Mouse (Mus musculus): ENCODE results near the gene Edrf1. TPM values are rescaled to one million over a fixed set of nuclear protein-coding genes. Genes with fewer than 3 reads are reported as not detected.

Edrf1 gene
- polyA plus RNA-seq, 1 experiment from 2014 or later, result 10.7 TPM

DNA sequence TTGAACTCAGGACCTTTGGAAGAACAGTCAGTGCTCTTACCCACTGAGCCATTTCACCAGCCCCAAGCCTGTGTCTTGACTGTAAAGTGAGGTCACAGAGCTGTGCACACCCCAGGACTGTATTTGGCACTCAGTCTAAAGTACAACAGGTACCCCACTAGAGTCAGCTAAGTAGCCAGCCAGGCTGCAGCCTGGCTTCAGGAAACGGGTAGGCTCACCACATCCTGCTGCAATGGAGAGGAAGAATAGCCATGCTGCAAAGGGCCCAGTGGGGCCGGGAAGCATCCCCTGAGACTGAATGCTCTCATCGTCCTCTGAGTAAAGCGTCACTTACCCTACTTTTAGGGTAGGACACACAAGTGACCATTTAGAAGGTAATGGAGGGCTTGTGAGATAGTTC is 62.5 kb downstream of the Edrf1 start:
- no peaks in the 10 kb centered on the region for H3K27me3 ChIP-seq
- H3K4me2 ChIP-seq, result peak overlapping the region; percentile 81
- peaks cover 71% of the 10 kb centered on the region for H3K36me3 ChIP-seq
- H3K9me3 ChIP-seq (replicated peaks), result no peaks in the 10 kb centered on the region
- H3K4me3 ChIP-seq (replicated peaks), result peak overlapping the region; percentile 74
- 59% methylated on average over 4 of the region's 4 CpGs for WGBS (ENCODE audit: insufficient replicate concordance)
- peak overlapping the region; percentile 81 for H3K9ac ChIP-seq
- ATAC-seq (ENCODE audit: low read depth) (no peak), DNase-seq (no peak)
- H3K4me1 ChIP-seq (replicated peaks), result peaks cover 84% of the 10 kb centered on the region
- peak overlapping the region; percentile 100 for H3K27ac ChIP-seq

DNA sequence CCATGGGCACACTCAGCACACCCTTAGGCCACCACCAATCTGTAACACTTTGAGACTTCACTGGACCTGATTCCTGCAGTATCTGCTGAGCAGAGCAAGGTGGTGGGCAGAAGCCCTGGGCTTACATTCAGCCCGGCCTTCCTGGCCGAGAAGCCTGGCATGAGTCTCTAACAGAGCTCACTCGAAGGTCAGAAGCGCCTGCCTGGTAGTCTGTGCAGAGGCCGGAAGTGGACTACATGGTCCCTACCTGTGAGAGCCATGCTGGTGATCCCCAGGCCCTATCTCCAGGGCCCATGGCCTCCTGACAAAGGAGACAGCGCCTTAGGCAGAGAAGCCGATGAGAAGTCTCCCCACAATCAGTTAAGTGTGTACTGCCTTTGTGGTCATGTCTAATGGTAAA is 64.0 kb downstream of the Edrf1 start:
- 44% methylated on average over 7 of the region's 7 CpGs for WGBS (ENCODE audit: insufficient replicate concordance)
- H3K27ac ChIP-seq, result peak overlapping the region; percentile 100

DNA sequence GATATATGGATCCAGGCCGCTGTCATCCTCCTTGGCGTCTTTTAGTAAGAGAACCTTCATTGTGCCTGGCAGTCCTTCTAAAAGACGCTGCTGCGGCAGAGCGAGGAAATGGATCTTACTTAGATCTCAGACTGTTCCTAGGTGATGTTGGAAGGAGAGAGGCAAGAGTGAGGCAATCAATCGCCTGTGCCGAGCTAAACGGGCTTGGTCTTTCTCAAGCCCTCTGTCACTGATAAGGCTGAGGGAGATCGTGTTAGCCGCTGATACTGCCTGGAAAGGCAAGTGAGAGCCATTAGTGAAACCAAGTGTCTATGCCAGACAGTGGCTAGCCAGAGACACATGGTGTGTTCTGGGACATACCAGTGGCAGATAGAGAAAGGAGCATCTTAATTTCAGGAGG is 65.0 kb downstream of the Edrf1 start:
- H3K9ac ChIP-seq, result peak overlapping the region; percentile 81
- peaks cover 79% of the 10 kb centered on the region for H3K4me1 ChIP-seq (replicated peaks)

More for the DNA sequence above, 64.0 kb downstream of the Edrf1 start:
- no peak for DNase-seq
- Histone ChIP-seq H3K4me1 (replicated peaks) (peaks cover 85% of the 10 kb centered on the region), H3K9me3 (replicated peaks) (no peaks in the 10 kb centered on the region), H3K36me3 (peaks cover 56% of the 10 kb centered on the region), H3K4me2 (peak overlapping the region; percentile 81), H3K4me3 (replicated peaks) (peak overlapping the region; percentile 74), H3K9ac (peak overlapping the region; percentile 81), H3K27me3 (no peaks in the 10 kb centered on the region)
- 0 out of 2 replicates have a peak, but pooled peaks have one; percentile 3 for ATAC-seq (ENCODE audit: low read depth)

DNA sequence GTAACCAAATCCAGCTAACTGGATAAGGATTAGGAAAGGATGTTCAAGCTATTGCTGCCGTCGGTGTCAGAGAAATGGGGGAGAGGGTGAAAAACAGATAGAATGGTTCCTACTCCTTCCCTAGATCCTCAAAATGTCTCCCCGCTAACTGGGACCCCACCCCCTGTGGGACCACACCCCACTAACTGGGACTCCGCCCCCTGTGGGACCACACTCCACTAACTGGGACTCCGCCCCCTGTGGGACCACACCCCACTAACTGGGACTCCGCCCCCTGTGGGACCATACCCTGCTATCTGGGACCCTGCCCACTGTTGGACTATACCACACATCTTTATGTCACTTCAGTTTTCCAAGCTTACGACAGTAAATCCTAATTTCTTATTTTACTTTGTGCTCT is 66.6 kb downstream of the Edrf1 start:
- H3K9me3 ChIP-seq (replicated peaks), result no peaks in the 10 kb centered on the region
- no peak for DNase-seq
- no peaks in the 10 kb centered on the region for H3K27me3 ChIP-seq
- H3K4me2 ChIP-seq, result no peak overlapping the region
- H3K27ac ChIP-seq, result peak overlapping the region; percentile 74
- peaks cover 75% of the 10 kb centered on the region for H3K4me1 ChIP-seq (replicated peaks)
- ATAC-seq (ENCODE audit: low read depth), result no peak
- 89% methylated on average over 7 of the region's 7 CpGs for WGBS (ENCODE audit: insufficient replicate concordance)
- H3K9ac ChIP-seq, result no peak overlapping the region
- peaks cover 35% of the 10 kb centered on the region for H3K36me3 ChIP-seq
- no peak overlapping the region for H3K4me3 ChIP-seq (replicated peaks)

More for the DNA sequence above, 65.0 kb downstream of the Edrf1 start:
- ATAC-seq (ENCODE audit: low read depth) (peak; percentile 84), DNase-seq (peak; percentile 88)
- H3K36me3 ChIP-seq, result peaks cover 46% of the 10 kb centered on the region
- no peaks in the 10 kb centered on the region for H3K9me3 ChIP-seq (replicated peaks)
- H3K4me2 ChIP-seq, result peak overlapping the region; percentile 81
- peak overlapping the region; percentile 74 for H3K4me3 ChIP-seq (replicated peaks)
- no peaks in the 10 kb centered on the region for H3K27me3 ChIP-seq
- 20% methylated on average over 10 of the region's 10 CpGs for WGBS (ENCODE audit: insufficient replicate concordance)
- peak overlapping the region; percentile 100 for H3K27ac ChIP-seq

- peak overlapping the region; percentile 89 for H3K4me2 ChIP-seq
Measured at GRCm38 (mm10) chr7:133707301-133707700, 70.0 kb downstream of the Edrf1 start.

DNA sequence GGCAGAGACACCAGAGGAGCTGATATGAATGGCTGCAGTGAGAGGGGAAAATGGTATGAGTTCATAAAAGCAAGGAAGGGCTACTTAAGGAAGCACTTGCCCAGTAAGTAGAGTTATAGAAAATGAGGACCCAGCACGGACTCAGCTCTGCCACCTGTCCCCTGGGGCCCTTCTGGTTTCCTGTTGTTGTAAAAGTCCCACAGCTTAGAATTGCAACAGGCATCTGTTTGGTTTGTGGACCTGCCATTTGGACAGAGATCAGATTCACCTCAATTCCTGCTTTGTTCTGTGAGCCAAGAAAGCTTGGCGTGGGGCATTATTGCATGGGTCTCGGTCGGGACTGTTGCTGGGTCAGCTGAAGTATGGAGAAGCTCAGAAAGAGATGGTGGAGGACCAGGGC is 78.0 kb downstream of the Edrf1 start:
- Histone ChIP-seq H3K9ac (no peak overlapping the region), H3K36me3 (peaks cover 92% of the 10 kb centered on the region), H3K27me3 (no peaks in the 10 kb centered on the region), H3K4me2 (no peak overlapping the region), H3K4me3 (replicated peaks) (no peak overlapping the region), H3K4me1 (replicated peaks) (peaks cover 3% of the 10 kb centered on the region; the same call in 1 of the 2 replicates), H3K9me3 (replicated peaks) (no peaks in the 10 kb centered on the region), H3K27ac (no peak overlapping the region)
- ATAC-seq (ENCODE audit: low read depth) (no peak), DNase-seq (no peak)
- 91% methylated on average over 4 of the region's 4 CpGs for WGBS (ENCODE audit: insufficient replicate concordance)

More at GRCm38 (mm10) chr7:133707301-133707700, 70.0 kb downstream of the Edrf1 start:
- ATAC-seq (ENCODE audit: low read depth) (no peak), DNase-seq (no peak)
- H3K9ac ChIP-seq, result no peak overlapping the region
- peak overlapping the region; percentile 87 for H3K4me3 ChIP-seq (replicated peaks)
- 73% methylated on average over 2 of the region's 2 CpGs for WGBS (ENCODE audit: insufficient replicate concordance)
- peak overlapping the region; percentile 40; the same call in 1 of the 2 replicates for H3K27ac ChIP-seq
- peaks cover 18% of the 10 kb centered on the region for H3K36me3 ChIP-seq
- no peaks in the 10 kb centered on the region for H3K27me3 ChIP-seq
- H3K4me1 ChIP-seq (replicated peaks), result peaks cover 64% of the 10 kb centered on the region
- H3K9me3 ChIP-seq (replicated peaks), result no peaks in the 10 kb centered on the region

DNA sequence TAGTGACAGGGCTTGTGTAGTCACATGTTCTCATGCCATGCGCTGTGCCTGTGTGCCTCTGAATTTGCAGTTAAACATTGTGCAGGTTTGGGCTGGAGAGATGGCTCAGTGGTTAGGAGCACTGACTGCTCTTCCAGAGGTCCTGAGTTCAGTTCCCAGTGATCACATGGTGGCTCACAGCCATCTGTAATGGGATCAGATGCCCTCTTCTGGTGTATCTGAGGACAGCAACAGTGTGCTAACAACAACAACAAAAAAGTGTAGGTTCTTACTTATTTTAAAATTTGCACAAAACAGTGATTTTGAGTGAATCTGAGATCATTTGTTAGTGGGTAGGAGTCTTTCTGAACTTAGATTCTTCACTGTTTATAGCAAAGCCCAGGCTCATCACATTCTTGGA is 81.2 kb downstream of the Edrf1 start:
- H3K4me2 ChIP-seq, result no peak overlapping the region
- H3K4me1 ChIP-seq (replicated peaks), result no peaks in the 10 kb centered on the region
- no peaks in the 10 kb centered on the region for H3K27me3 ChIP-seq
- H3K36me3 ChIP-seq, result peaks cover 97% of the 10 kb centered on the region
- ATAC-seq (ENCODE audit: low read depth) (no peak), DNase-seq (no peak)
- WGBS (ENCODE audit: insufficient replicate concordance), result 85% methylated on average over 1 of the region's 1 CpGs
- no peak overlapping the region for H3K27ac ChIP-seq
- H3K9ac ChIP-seq, result no peak overlapping the region
- no peak overlapping the region for H3K4me3 ChIP-seq (replicated peaks)
- H3K9me3 ChIP-seq (replicated peaks), result no peaks in the 10 kb centered on the region

DNA sequence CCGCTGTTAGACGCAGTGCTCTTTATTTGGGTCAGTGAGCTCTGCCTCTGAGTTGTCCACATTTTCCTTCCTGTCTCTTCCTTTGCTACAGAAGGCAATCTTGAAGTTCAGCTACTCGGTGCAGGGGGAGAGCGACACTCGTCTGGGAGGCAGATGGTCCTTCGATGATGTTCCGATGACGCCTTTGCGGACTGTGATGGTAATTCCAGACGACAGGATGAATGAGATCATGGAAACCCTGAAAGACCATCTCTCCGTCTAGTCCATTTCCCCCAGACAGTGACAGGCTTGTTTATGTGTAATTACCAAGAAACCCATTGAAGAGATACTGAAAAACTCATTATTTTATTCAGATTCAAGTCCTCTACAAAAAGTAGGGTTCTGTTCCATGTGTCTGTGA is 83.3 kb downstream of the Edrf1 start:
- WGBS (ENCODE audit: insufficient replicate concordance), result 89% methylated on average over 11 of the region's 11 CpGs
- H3K4me3 ChIP-seq (replicated peaks), result no peak overlapping the region
- no peak overlapping the region for H3K9ac ChIP-seq

More for the DNA sequence above, 83.3 kb downstream of the Edrf1 start:
- Histone ChIP-seq H3K9me3 (replicated peaks) (no peaks in the 10 kb centered on the region), H3K36me3 (peaks cover 86% of the 10 kb centered on the region), H3K4me2 (no peak overlapping the region), H3K27me3 (no peaks in the 10 kb centered on the region), H3K4me1 (replicated peaks) (no peaks in the 10 kb centered on the region), H3K27ac (no peak overlapping the region)
- ATAC-seq (ENCODE audit: low read depth), result no peak
- no peak for DNase-seq

Other genes starting within 250 kb of the Edrf1 start
- gene Tex36, start 35.4 kb upstream of the Edrf1 start, polyA plus RNA-seq (2015; fragmentation: Nextera tagmentation; extraction: Ambion mirVana), result not detected in 2 replicates
- gene Mmp21, start 42.5 kb downstream of the Edrf1 start, polyA plus RNA-seq (2015; fragmentation: Nextera tagmentation; extraction: Ambion mirVana), result 0.09 TPM in 1 of 2 replicates, not detected in the other
- 121 and 142 TPM in 2 replicates for gene Bccip, start 71.8 kb downstream of the Edrf1 start, polyA plus RNA-seq (2015; fragmentation: Nextera tagmentation; extraction: Ambion mirVana)
- gene Uros, start 72.5 kb downstream of the Edrf1 start, polyA plus RNA-seq (2015; fragmentation: Nextera tagmentation; extraction: Ambion mirVana), result 184 and 196 TPM in 2 replicates
- gene Fank1, start 139.3 kb downstream of the Edrf1 start, polyA plus RNA-seq (2015; fragmentation: Nextera tagmentation; extraction: Ambion mirVana), result not detected in 2 replicates
- 13.1 and 15.4 TPM in 2 replicates for gene Dhx32, start 145.2 kb downstream of the Edrf1 start, polyA plus RNA-seq (2015; fragmentation: Nextera tagmentation; extraction: Ambion mirVana)

All from liver, embryonic 13.5 days (tissue).